Mouse (Mus musculus): ENCODE data around the gene Pianp. TPM values are rescaled to one million over a fixed set of nuclear protein-coding genes. Genes with fewer than 3 reads are reported as not detected.

Gene Pianp
- total and polyA plus RNA-seq, 3 experiments = not detected

GRCm38 (mm10) chr6:125039533-125040153 lies 43.1 kb downstream of the Pianp start, which contains the start of gene Ing4:
Ing4 (plus strand) TSS chr6:125039760.
- no peaks in the 10 kb centered on the region for H3K9me3 ChIP-seq (replicated peaks)
- H3K4me3 ChIP-seq (ENCODE audit: low read depth, low read length) = peak within 1 kb of the TSS; percentile 79
- H3K27me3 ChIP-seq (ENCODE audit: insufficient read depth, low read length) = no peaks in the 10 kb centered on the region
- peaks cover 27% of the 10 kb centered on the region for H3K4me1 ChIP-seq (ENCODE audit: insufficient read depth, low read depth, low read length)
- peak; percentile 73 for DNase-seq (ENCODE audit: low spot score)
- TF ChIP-seq GATA1 (IDR thresholded peaks at IDR 0.05; ENCODE audit: borderline replicate concordance, low read length) (no peak), TAL1 (conservative IDR thresholded peaks at IDR 0.05; ENCODE audit: low read depth, low read length) (no peak), CTCF (IDR thresholded peaks at IDR 0.05; ENCODE audit: low read depth, low read length) (no peak), POLR2AphosphoS5 (IDR thresholded peaks at IDR 0.05; ENCODE audit: insufficient replicate concordance, low read depth, low read length) (no peak), GATA2 (IDR thresholded peaks at IDR 0.05; ENCODE audit: borderline replicate concordance, low read depth, low read length) (no peak)
- peaks cover 66% of the 10 kb centered on the region for H3K36me3 ChIP-seq (replicated peaks)
- ATAC-seq (ENCODE audit: extremely low read depth, insufficient number of reproducible peaks, low FRiP score, poor library complexity, severe bottlenecking) = peak; percentile 95

GRCm38 (mm10) chr6:125040221-125040620 lies 43.7 kb downstream of the Pianp start:
- no peaks in the 10 kb centered on the region for H3K27me3 ChIP-seq (ENCODE audit: insufficient read depth, low read length)
- ATAC-seq (ENCODE audit: extremely low read depth, insufficient number of reproducible peaks, low FRiP score, poor library complexity, severe bottlenecking) = no peak
- H3K9me3 ChIP-seq (replicated peaks) = no peaks in the 10 kb centered on the region
- TF ChIP-seq TAL1 (conservative IDR thresholded peaks at IDR 0.05; ENCODE audit: low read depth, low read length) (no peak), CTCF (IDR thresholded peaks at IDR 0.05; ENCODE audit: low read depth, low read length) (no peak), GATA1 (IDR thresholded peaks at IDR 0.05; ENCODE audit: borderline replicate concordance, low read length) (no peak), POLR2AphosphoS5 (IDR thresholded peaks at IDR 0.05; ENCODE audit: insufficient replicate concordance, low read depth, low read length) (no peak), GATA2 (IDR thresholded peaks at IDR 0.05; ENCODE audit: borderline replicate concordance, low read depth, low read length) (no peak)
- H3K36me3 ChIP-seq (replicated peaks) = peaks cover 66% of the 10 kb centered on the region
- DNase-seq (ENCODE audit: low spot score) = no peak
- peak overlapping the region; percentile 79 for H3K4me3 ChIP-seq (ENCODE audit: low read depth, low read length)
- peaks cover 27% of the 10 kb centered on the region for H3K4me1 ChIP-seq (ENCODE audit: insufficient read depth, low read depth, low read length)

GRCm38 (mm10) chr6:125041047-125041446 lies 44.6 kb downstream of the Pianp start:
- H3K36me3 ChIP-seq (replicated peaks) = peaks cover 65% of the 10 kb centered on the region
- H3K27me3 ChIP-seq (ENCODE audit: insufficient read depth, low read length) = no peaks in the 10 kb centered on the region
- no peak overlapping the region; the same call in 1 of the 2 replicates for H3K4me3 ChIP-seq (ENCODE audit: low read depth, low read length)
- peaks cover 27% of the 10 kb centered on the region for H3K4me1 ChIP-seq (ENCODE audit: insufficient read depth, low read depth, low read length)
- H3K9me3 ChIP-seq (replicated peaks) = no peaks in the 10 kb centered on the region
- ATAC-seq (ENCODE audit: extremely low read depth, insufficient number of reproducible peaks, low FRiP score, poor library complexity, severe bottlenecking) (no peak), DNase-seq (ENCODE audit: low spot score) (peak; percentile 27)
- no peak for TF ChIP-seq POLR2AphosphoS5 (IDR thresholded peaks at IDR 0.05; ENCODE audit: insufficient replicate concordance, low read depth, low read length)
- no peak for TF ChIP-seq GATA2 (IDR thresholded peaks at IDR 0.05; ENCODE audit: borderline replicate concordance, low read depth, low read length)
- TF ChIP-seq GATA1 (IDR thresholded peaks at IDR 0.05; ENCODE audit: borderline replicate concordance, low read length) = no peak
- TF ChIP-seq TAL1 (conservative IDR thresholded peaks at IDR 0.05; ENCODE audit: low read depth, low read length) = no peak

GRCm38 (mm10) chr6:125042081-125042480 lies 45.6 kb downstream of the Pianp start:
- H3K4me3 ChIP-seq (ENCODE audit: low read depth, low read length) = no peak overlapping the region
- no peaks in the 10 kb centered on the region for H3K9me3 ChIP-seq (replicated peaks)
- TF ChIP-seq GATA2 (IDR thresholded peaks at IDR 0.05; ENCODE audit: borderline replicate concordance, low read depth, low read length) (no peak), GATA1 (IDR thresholded peaks at IDR 0.05; ENCODE audit: borderline replicate concordance, low read length) (no peak), CTCF (IDR thresholded peaks at IDR 0.05; ENCODE audit: low read depth, low read length) (no peak), POLR2AphosphoS5 (IDR thresholded peaks at IDR 0.05; ENCODE audit: insufficient replicate concordance, low read depth, low read length) (no peak), TAL1 (conservative IDR thresholded peaks at IDR 0.05; ENCODE audit: low read depth, low read length) (no peak)
- H3K4me1 ChIP-seq (ENCODE audit: insufficient read depth, low read depth, low read length) = peaks cover 31% of the 10 kb centered on the region
- ATAC-seq (ENCODE audit: extremely low read depth, insufficient number of reproducible peaks, low FRiP score, poor library complexity, severe bottlenecking) (no peak), DNase-seq (ENCODE audit: low spot score) (no peak)
- peaks cover 66% of the 10 kb centered on the region for H3K36me3 ChIP-seq (replicated peaks)
- H3K27me3 ChIP-seq (ENCODE audit: insufficient read depth, low read length) = no peaks in the 10 kb centered on the region

GRCm38 (mm10) chr6:125046691-125047090 lies 50.2 kb downstream of the Pianp start:
- Histone ChIP-seq H3K27me3 (ENCODE audit: insufficient read depth, low read length) (no peaks in the 10 kb centered on the region), H3K4me1 (ENCODE audit: insufficient read depth, low read depth, low read length) (peaks cover 18% of the 10 kb centered on the region), H3K9me3 (replicated peaks) (no peaks in the 10 kb centered on the region), H3K4me3 (ENCODE audit: low read depth, low read length) (no peak overlapping the region), H3K36me3 (replicated peaks) (peaks cover 91% of the 10 kb centered on the region)
- DNase-seq (ENCODE audit: low spot score) = peak; percentile 57
- peak; percentile 68 for ATAC-seq (ENCODE audit: extremely low read depth, insufficient number of reproducible peaks, low FRiP score, poor library complexity, severe bottlenecking)
- TF ChIP-seq CTCF (IDR thresholded peaks at IDR 0.05; ENCODE audit: low read depth, low read length) = peak; percentile 85
- no peak for TF ChIP-seq GATA1 (IDR thresholded peaks at IDR 0.05; ENCODE audit: borderline replicate concordance, low read length)

- Histone ChIP-seq H3K4me1 (ENCODE audit: insufficient read depth, low read depth, low read length) (peaks cover 10% of the 10 kb centered on the region; the same call in 1 of the 2 replicates), H3K9me3 (replicated peaks) (no peaks in the 10 kb centered on the region), H3K27me3 (ENCODE audit: insufficient read depth, low read length) (no peaks in the 10 kb centered on the region), H3K36me3 (replicated peaks) (peaks cover 89% of the 10 kb centered on the region), H3K4me3 (ENCODE audit: low read depth, low read length) (no peak within 1 kb of the TSS)
- no peak for TF ChIP-seq POLR2AphosphoS5 (IDR thresholded peaks at IDR 0.05; ENCODE audit: insufficient replicate concordance, low read depth, low read length)
- no peak for TF ChIP-seq TAL1 (conservative IDR thresholded peaks at IDR 0.05; ENCODE audit: low read depth, low read length)
- TF ChIP-seq CTCF (IDR thresholded peaks at IDR 0.05; ENCODE audit: low read depth, low read length) = no peak
- TF ChIP-seq GATA2 (IDR thresholded peaks at IDR 0.05; ENCODE audit: borderline replicate concordance, low read depth, low read length) = no peak
- TF ChIP-seq GATA1 (IDR thresholded peaks at IDR 0.05; ENCODE audit: borderline replicate concordance, low read length) = no peak
- ATAC-seq (ENCODE audit: extremely low read depth, insufficient number of reproducible peaks, low FRiP score, poor library complexity, severe bottlenecking) = no peak
- no peak for DNase-seq (ENCODE audit: low spot score)
Observed at GRCm38 (mm10) chr6:125049678-125050077, 53.2 kb downstream of the Pianp start, which contains the start of gene Acrbp. Acrbp (plus strand) TSS chr6:125049689.

Measured in G1E (cell line).